Mouse (Mus musculus) T-helper 17 cell (primary cell): Measurements from ENCODE around the gene Itsn2.
"Not testable (repeated sequence)": the region's sequence is repeated elsewhere in the genome, so short reads cannot be mapped to it uniquely, and the experiment has no call there.

Source experiments
- in situ Hi-C, 2 experiments: fragments of 300-600 bp; cut with MboI, MseI; formaldehyde crosslinking; loops; 1 replicate in 1 of 2; 2 replicates in 1 of 2; pipeline ENCODE4 v1.15.1; 2025; ENCODE audit warnings: high pct_unique_total_duplicates in 2 of 2

The Itsn2 gene

DNA sequence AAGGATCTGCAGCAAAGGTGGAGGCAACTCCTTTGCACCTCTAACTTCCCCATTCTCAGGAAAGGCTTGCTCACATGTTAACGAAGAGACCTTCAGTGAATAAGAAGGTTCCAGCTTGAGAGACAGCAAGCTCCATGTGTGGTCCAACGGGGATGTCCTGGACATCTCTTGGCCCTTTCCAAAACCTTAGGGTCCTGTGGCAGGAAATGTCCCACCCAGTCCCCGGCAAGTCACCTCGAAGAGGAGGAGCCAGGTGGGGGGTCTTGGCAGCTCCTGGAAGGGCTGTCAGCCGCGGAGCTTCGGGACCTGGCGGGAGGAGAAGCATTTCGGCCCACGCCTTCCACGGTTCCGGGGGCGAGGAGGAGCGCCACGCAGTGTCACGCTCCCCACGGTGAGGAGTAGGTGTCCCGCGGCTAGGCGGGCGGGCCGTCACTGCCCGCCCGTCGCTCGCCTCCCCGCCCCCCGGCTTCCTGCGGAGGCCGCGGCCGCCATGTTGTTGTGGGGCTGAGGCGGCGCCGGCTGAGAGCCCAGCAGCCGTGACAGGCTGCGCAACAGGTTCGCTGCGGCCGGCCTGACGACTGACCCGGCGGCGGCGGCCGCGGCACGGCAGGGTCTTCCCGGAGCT, at the start of gene Itsn2, which contains the start of gene Gm3625:
Itsn2 (plus strand) TSS at position 98 of the 625 bp plus-strand sequence.
Gm3625 (minus strand) TSS at position 387 of the 625 bp plus-strand sequence.
- in situ Hi-C loops: no loop called here

DNA sequence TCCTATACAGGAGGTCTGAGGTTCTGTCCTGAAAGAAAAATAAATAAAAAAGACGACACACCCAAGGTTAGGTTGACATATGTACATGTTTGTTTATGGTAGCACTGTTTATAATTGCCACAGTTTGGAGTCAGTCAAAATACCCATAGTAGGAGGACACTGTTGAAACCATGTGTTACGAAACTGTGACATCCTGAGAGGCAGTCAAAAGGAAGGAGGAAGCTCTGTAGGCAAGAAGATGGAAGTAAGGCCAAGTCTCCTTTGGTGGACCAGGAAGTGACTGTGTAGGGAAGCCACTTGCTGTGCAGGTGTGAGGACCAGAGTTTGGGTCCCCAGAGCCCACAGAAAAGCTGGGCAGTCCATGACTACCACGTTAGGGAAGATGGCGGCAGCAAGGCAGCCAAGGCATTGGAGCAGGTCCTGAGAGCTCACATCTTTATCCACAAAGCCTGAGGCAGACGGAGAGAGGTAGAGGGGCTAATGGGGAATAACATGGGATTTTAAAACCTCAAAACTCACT, 48.0 kb upstream of the Itsn2 start:
- in situ Hi-C loops: loop anchor here (25.0 kb wide), 2 partner anchors 307 to 432 kb away; partner anchors contain the start of genes Cenpo (in 1 of the 2) and Ptrhd1 (in 1 of the 2)

DNA sequence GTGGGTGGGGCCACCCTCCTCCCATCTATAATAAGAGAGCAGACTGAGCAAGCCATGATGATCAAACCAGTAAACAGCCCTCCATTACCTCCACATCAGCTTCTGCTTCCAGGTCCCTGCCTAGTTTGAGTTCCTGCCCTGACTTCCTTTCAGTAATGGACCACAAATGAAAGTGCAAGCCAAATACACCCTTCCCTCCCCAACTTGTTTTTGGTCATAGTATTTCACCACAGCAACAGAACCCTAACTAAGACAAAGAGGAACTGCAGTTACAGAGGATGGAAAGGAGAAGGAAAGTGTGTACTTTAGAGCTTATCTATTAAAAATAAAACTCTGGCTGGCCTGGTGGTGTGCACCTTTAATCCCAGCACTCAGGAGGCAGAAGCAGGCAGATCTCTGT, 47.0 kb upstream of the Itsn2 start:
- in situ Hi-C loops: loop anchor here (25.0 kb wide), 2 partner anchors 308 to 433 kb away; partner anchors contain the start of genes Cenpo (in 1 of the 2) and Ptrhd1 (in 1 of the 2)

DNA sequence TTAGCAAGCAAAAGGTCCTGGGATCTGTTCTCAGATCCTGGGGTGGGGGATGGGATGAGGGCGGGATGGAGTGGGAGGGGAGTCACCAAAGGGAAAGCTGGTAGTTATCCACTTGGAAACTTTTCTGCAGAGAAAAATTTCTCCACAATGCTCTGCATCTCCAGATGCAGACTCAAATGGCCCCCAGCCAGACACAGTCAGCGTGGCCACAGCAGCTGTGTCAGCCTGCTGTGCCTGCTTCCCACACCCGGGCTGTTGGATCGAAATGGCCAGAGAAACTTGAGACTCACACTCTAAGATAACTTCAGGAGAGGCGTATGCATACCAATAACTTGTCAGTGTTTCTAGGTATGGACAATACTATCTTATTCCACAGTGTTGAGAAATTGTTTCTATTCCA, 45.9 kb upstream of the Itsn2 start:
- in situ Hi-C loops: loop anchor here (25.0 kb wide), 2 partner anchors 309 to 434 kb away; partner anchors contain the start of genes Cenpo (in 1 of the 2) and Ptrhd1 (in 1 of the 2)

DNA sequence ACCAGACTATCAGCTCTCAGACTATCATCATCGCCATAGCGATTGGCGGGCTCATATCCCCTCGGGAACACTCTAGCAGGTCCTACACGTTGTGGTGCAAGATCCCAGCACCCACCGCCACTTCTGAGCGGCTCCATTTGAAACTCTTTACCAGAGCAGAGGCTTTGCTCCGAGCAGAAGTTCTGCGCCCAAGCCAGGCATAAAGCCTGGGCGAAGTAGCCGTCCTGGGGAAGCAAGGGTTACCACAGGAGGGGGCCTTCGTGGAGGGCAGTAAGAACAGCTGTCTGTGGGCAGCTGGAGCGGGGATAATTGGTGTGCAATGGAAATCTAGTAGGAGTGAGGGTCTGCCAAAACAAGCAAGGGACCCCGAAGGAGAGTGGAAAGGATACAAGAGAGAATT, 44.9 kb upstream of the Itsn2 start:
- in situ Hi-C loops: loop anchor here (25.0 kb wide), 2 partner anchors 310 to 435 kb away; partner anchors contain the start of genes Cenpo (in 1 of the 2) and Ptrhd1 (in 1 of the 2)

DNA sequence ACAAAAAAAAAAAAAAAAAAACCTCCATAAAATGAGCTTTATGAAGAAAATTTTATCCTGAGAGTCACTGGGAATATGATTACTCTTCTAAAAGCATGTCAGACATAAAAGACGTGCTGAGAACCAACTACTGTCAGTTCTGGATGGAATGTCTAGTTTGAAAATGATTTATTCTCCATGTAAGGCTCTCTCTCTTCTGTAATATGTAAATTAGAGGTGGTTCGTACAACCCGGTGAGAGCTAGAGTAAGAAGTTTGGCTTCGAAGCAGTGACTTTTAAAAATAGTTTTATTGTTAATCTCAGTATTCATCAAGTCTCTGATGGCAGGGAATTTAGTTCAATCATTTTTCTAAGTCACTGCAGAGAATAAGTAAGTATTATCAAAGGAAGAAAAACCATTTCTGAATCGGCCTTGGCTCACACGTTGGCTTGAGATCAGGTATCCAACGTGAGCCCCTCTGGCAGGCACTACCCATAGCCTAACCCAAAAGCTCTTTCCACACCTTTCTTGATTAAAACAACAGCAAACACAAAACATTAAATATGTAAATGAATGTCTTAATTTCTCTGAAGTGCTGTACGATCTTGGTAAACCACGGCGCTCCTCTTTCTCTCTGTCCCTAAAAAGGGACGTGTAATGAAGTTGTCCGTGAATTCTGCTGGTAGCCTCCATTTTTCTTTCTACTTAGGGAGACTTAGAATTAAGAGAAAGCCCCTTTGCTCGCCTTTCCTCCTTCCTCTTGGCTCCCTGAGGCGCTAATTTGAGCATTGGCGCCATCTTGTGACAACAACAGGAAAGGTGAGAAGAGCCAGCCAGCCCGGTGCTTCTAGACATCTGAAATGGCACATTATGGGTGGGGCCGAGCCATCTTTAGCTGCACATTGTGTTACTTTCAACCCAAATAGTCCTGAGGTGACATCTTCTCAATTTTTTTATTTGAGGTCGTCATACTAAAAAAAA, 44.1 kb upstream of the Itsn2 start:
- in situ Hi-C loops: loop anchor here (25.0 kb wide), 2 partner anchors 311 to 436 kb away; partner anchors contain the start of genes Cenpo (in 1 of the 2) and Ptrhd1 (in 1 of the 2)

DNA sequence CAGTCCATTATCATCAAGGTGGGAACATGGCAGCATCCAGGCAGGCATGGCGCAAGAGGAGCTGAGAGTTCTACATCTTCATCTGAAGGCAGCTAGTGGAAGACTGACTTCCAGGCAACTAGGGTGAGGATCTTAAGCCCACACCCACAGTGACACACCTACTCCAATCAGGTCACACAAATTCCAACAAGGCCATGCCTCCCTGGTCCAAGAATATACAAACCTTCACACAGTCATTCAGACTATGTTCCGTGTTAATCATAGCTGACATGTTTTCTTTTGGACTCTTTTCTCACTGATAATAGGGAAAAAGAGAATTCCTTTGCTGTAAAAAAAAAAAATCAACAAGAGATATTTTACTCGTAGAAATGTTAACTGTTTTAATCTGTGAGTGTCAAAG, 38.7 kb upstream of the Itsn2 start:
- in situ Hi-C loops: not testable (repeated sequence)

DNA sequence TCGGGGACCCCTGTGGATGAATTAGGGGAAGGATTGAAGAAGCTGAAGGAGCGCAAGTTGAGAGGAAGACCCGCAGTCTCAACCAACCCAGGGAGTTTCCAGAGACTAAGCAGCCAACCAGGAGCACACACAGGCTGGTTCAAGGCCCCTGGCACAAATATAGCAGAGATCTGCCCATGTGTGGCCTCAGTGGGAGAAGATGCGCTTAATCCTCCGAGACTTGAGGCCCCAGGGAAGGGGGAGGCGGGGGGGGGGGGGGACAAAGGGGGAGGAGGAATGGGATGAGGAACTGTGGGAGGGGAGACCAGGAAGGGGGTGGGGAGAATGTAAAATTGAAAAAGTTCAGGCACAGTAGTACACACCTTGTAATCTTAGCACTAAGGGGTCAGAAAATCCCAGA, 37.0 kb upstream of the Itsn2 start:
- in situ Hi-C loops: no loop called here

DNA sequence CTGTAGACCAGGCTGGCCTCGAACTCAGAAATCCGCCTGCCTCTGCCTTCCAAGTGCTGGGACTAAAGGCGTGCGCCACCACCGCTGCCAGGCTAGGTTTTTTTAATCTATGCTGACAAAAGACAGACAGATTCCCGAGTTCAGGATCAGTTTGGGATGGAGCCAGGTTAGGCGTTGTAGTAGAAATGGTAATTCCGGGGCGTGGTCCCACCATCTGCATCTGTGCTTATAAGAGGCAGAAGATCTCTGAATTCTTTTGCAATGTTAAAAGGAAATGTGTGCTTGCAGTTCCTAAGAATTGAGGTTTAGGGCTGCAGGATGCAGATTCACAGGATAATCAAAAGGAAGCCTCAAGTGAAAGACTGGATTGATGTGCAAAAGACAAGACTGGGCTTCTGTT, 35.5 kb upstream of the Itsn2 start:
- in situ Hi-C loops: no loop called here

DNA sequence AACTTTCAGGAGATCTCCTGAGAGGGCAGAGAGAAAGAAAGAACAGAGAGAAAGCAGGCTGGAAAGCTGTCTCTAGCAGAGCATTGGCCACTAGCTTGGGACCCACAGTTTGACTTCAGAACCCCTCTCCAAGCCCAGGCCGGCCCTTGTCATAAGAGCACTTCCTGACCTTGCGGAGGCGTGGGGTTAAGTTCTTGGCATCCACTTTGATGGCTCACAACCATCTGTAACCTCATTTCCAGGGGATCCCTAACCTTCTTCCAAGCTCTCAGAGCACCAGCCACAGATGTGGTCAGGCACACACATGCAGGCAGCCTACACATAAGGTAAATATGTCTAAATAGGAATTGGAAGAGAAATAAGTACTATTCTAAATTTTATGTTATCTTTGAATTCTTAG, 35.0 kb upstream of the Itsn2 start:
- in situ Hi-C loops: no loop called here

DNA sequence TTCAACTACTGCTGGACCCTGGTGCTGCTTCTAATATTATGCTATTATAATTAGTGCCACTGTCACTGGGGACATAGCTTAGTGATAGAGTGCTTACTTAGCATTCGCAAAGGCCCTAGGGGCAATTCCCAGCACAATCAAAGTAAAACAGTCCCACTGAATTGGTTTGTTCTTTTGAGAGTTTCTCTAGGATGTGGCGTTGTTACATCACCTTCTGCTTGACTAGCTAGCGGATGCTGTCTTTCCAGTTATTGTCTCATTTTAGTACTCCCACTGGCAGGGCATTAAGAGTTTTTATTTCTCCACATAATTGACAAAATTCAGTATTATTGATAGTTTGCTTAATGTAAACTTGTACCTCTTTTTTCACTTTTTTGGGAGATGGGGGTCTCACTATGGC, 34.4 kb upstream of the Itsn2 start:
- in situ Hi-C loops: no loop called here

DNA sequence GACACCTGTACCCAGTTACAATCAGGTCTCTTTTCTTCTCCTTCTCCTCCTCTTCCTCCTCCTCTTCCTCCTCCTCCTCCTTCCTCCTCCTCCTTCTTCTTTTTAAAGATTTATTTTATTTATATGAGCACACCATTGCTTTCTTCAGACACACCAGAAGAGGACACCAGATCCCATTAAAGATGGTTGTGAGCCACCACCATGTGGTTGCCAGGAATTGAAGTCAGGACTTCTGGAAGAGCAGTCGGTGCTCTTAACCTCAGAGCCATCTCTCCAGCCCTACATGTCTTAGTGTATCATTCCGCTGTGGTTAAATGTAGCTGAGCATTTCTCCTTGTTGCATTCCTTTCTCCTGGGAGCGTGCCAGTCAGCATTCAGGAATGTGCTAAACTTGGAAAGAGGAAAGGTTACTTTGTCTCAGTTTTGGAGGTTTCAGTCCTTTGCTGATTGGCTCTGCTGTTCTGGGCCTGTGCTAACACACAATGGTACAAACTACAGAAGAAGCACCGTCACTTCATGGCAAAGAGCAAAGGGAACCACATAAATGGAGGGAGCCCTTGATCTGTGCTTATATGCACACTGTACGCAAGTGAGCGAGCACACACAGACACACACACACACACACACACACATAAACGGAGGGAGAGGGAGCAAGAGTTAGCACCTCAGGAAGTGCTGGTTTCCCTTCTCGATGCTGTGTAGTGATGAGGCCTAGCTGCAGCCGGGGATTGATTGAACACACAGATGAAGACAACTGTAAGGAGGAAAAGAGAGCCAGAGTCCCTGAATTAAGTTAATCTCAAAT, 33.8 kb upstream of the Itsn2 start:
- in situ Hi-C loops: no loop called here

DNA sequence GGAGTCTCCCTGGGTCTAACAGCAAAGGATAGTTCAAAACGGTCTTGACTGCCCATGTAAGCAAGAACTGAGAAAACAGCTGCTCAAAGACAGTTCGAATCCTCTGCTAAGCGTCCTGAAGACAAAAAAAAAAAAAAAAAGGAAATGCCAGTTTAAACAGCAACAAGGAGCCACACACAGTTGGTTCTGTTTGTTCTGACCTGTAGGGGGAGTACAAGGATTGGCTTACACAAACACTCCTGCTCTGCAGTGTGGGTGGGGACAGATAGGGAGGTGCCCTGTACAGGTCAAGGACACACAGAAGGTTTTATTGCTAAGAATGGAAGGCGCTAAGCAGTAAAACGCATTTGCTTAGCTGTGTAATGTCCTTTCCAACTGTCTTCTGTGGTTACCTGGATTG, 20.6 kb upstream of the Itsn2 start:
- in situ Hi-C loops: no loop called here

DNA sequence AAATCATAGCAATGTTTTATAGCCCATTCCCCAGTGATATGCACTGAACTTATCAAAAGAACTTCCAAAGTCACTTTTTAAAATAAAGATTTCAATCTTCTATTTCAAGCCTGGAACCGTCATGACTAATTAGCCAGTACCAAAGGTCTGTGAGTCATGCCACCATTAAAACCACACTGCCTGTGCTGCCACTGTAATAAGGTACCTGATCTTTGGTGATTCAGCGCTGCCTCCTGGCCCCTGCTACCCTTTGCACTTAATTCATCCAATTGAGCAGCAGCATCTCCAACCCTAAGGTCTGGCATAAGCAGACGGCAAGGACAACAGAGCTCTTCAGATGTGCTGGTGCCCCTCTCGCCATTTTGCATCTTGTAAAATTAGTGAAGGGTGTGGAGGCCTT, 18.4 kb upstream of the Itsn2 start:
- in situ Hi-C loops: no loop called here

DNA sequence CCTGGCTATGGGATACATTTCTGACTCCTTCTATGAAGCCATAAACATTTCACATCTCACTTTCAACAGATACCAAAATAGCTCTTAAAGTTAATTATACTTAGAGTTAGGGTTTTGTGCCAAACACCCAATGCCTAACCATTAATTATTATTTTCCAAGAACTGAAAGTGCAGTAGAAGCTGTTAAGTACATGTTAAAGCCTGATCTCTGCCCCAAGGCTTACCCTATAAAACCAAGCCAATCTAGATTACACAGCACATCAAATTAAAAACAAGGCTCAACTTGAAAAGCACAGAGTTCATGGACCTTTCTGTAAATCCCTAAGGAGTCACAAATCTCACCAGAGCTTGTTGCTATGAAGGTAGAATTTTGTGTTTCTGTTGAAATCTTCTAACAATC, 10.1 kb upstream of the Itsn2 start:
- in situ Hi-C loops: no loop called here

DNA sequence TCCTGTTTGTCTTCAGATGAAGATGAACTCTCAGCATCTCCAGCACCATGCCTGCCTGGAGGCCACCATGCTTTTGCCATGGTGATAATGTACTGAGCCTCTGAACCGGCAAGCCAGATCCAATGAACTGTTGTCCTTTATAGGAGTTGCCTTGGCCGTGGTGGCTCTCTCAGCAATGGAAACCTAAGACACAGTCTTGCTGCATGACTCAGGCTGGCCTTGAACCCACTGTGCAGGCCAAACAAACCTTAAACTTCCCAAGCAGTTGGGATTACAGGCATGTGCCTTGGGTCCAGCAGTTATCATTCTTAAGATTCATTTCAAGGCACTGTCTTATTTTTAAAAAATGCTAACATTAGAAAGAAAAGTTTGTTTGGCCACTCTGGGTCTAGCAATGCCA, 4.6 kb upstream of the Itsn2 start:
- in situ Hi-C loops: no loop called here

DNA sequence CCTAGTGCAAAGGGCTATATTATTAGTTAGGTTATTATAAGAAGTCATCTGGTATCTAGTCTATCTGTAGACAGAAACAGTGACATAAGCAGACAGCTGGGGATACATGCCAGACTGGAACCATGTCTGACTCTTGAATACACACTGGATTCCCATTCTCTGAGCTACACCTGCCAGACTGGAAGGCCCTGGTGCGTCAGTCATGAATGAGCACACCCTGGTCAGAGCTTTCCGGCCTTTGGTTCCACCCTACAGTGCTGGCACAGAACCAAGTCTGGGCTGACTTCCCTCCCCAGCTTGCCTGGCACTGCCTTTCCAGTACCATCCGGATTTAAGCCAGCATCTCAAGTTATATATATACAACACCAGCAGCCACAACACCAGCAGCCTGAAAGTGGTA, 3.8 kb upstream of the Itsn2 start:
- in situ Hi-C loops: no loop called here

DNA sequence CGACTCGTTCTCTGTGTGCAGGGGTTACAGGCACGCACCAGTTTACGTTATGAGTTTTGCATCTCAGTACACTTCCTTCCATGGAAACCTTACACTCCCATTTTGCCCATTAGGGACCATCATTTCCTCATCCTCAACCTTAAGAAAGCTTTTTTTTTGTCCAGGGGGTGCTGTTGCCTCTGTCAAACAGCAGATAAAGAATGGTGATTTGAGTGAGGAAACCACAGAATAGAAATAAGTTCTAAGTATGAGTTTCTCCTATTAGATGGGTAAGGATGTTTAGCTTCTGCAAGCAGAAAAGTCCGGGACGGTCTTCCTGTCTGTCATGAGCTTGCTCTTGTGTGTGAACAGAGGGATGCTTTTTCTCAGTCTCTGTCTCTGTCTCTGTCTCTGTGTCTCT, 413 bp upstream of the Itsn2 start:
- in situ Hi-C loops: no loop called here

DNA sequence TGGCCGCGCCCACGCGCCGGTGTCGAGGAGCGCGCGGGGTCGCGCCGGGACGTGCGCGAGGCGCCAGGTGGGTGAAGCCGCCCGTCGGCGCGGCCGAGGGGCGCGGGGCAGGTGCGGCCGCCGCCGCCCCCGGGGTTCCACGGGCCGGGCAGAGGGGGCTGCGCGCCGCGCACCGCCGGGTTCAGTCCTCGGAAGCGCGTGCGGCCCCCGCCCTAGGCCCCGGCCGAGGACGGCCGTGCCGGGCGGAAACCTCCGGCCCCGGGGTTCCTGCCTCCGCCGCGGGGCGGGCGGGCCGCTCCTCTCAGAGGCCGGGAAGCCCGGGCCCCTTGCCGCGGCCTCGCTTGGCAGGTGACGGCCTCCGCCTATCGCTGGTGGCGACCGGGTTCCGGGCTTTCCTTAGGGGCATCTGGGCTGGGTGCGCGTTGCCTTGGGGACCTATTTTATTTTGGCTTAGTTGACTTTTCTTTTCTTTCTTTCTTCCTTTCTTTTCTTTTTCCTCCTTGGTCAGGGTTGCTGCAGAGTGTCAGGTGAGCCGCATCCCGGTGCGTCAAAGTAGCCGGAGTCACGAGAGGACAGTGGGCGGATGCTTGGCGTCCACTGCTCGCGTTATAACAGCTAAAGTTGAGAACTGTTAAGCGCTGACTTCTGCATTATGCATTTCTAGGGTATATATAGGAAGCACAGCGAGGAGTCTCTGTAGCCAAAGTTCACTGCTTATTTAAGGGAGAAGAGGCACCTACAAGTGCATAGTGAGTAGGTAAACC, 910 bp downstream of the Itsn2 start:
- in situ Hi-C loops: no loop called here

DNA sequence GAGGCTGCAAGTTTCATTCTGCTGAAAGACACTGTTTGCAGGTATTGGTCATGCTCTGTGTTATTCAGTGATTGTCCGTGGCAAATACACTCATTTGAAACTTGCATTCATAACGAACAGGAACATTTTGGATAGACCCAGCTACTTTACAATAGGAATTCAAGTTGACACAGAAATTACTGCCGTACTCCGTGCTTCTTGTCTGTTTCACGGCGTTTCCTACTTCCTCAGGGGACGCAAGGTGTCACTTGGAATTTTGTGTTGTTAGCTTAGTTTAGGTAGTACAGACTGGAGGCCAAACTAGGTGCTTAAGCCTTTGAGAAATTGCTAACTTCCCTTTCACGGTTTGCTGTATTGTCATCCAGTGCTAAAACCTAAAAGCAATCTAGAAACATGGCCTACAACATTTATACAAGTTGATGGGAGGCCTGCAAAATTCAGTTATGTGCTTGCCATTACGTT, 1.5 kb downstream of the Itsn2 start:
- in situ Hi-C loops: no loop called here
